Mouse (Mus musculus) small intestine, adult 2 months (tissue): ENCODE measurements around the gene Pip5k1c.

ENCODE experiments used
- CTCF ChIP-seq: fragments of 200-500 bp; IDR thresholded peaks from 2 replicates; pipeline ENCODE4 v1.5.1; 2012; ENCODE audit warnings: low read depth, mild to moderate bottlenecking, control low read depth, inconsistent platforms, low read length, moderate library complexity, mixed read lengths; ENCODE audit not compliant: insufficient replicate concordance, insufficient read length; ENCODE audit errors: extremely low read depth
- POLR2A ChIP-seq: fragments of 200-500 bp; IDR thresholded peaks from 2 replicates; pipeline ENCODE4 v1.6.1; 2012; ENCODE audit warnings: low read depth, mild to moderate bottlenecking, control low read depth, inconsistent platforms, low read length, moderate library complexity

GRCm38 (mm10) chr10:81252424-81253419, 40.0 kb upstream of the Pip5k1c start, which contains the start of gene Matk:
- TF ChIP-seq POLR2A (no peak), CTCF (no peak)
